Mouse (Mus musculus) forebrain, postnatal 0 days (tissue): ENCODE data around the gene Lrrc4c. TPM values are rescaled to one million over a fixed set of nuclear protein-coding genes. Genes with fewer than 3 reads are reported as not detected.

Experiments used
- ATAC-seq: fragments of 200-750 bp; cut with Nextera tagmentation; 2 replicates; pipeline ENCODE4 v1.8.0; 2017; ENCODE audit warnings: mild to moderate bottlenecking, moderate library complexity
- DNase-seq: peaks from one replicate; pipeline ENCODE4 v3.0.0-alpha.2; 2015
- H3K27ac ChIP-seq: fragments of 300-500 bp; sonication (generic); 2 replicates; pipeline ENCODE4 v1.5.1; 2014; ENCODE audit warnings: low read depth, mild to moderate bottlenecking, antibody characterized with exemption, low read length, moderate library complexity, mixed read lengths
- H3K27me3 ChIP-seq: fragments of 300-500 bp; sonication (generic); 2 replicates; pipeline ENCODE4 v1.6.1; 2014; ENCODE audit warnings: mild to moderate bottlenecking, low read length, mixed read lengths; ENCODE audit not compliant: insufficient read depth
- H3K36me3 ChIP-seq: fragments of 300-500 bp; sonication (generic); 2 replicates; pipeline ENCODE4 v1.6.1; 2014; ENCODE audit warnings: mild to moderate bottlenecking, moderate library complexity; ENCODE audit not compliant: insufficient read depth
- H3K4me1 ChIP-seq: fragments of 300-500 bp; sonication (generic); 2 replicates; pipeline ENCODE4 v1.6.1; 2014; ENCODE audit warnings: antibody characterized with exemption; ENCODE audit not compliant: insufficient read depth
- H3K4me2 ChIP-seq: fragments of 300-500 bp; sonication (generic); 2 replicates; pipeline ENCODE4 v1.6.1; 2014; ENCODE audit warnings: low read depth, mild to moderate bottlenecking, moderate library complexity
- H3K4me3 ChIP-seq: fragments of 300-500 bp; sonication (generic); 2 replicates; pipeline ENCODE4 v1.5.1; 2014; ENCODE audit warnings: low read depth, low read length, mixed read lengths
- H3K9ac ChIP-seq: fragments of 300-500 bp; sonication (generic); 2 replicates; pipeline ENCODE4 v1.6.1; 2014; ENCODE audit warnings: mild to moderate bottlenecking
- H3K9me3 ChIP-seq: fragments of 300-500 bp; sonication (generic); 2 replicates; pipeline ENCODE4 v1.6.1; 2016; ENCODE audit warnings: low read length
- CTCF ChIP-seq: sonication (generic); IDR thresholded peaks from 2 replicates; pipeline ENCODE4 v1.5.1; 2016; ENCODE audit warnings: antibody characterized with exemption, control low read depth, low read depth
- WGBS: fragments of 180-500 bp; shearing (Covaris S2); extraction: QIAGEN DNeasy Blood & Tissue Kit; methylation state at CpG from one replicate; pipeline ENCODE4 v1.1.7; 2014; 5-methylcytosine and 5-hydroxymethylcytosine counted together
- polyA plus RNA-seq: library from polyadenylated mRNA; unstranded; fragments of >200 nt; fragmentation: Nextera tagmentation; extraction: Ambion mirVana; gene quantifications from 2 replicates; pipeline ENCODE4 v1.2.1, GENCODE M21; 2015
- total RNA-seq: library from RNA; depleted of rRNA; stranded (reverse); fragments of >200 nt; gene quantifications from 2 replicates; pipeline ENCODE4 v1.2.3, GENCODE M21; 2014

Gene Lrrc4c
- total and polyA plus RNA-seq, 2 experiments from 2014 or later, result 39.9 to 60.7 TPM

DNA sequence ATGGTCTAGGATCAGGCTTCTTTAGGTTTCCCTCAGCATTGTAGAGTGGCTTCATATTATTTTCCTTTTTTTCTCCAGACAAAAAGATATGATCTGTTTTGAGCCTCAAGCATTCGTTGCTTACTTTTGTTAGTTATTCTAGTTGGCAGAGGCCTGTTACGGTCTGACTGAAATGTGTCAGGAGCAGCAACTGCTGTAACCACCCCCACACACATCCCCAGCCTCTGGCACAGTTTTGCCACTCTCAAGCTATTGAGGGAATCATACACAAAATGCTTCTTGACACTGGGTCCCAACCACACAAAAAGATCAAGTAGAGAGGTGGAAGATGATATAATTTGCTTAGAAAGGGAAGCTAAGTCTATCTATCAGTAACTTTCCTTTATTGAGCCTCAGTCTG is 1251.0 kb downstream of the Lrrc4c start:
- Histone ChIP-seq H3K4me3 (no peak overlapping the region), H3K36me3 (no peaks in the 10 kb centered on the region), H3K27ac (no peak overlapping the region), H3K4me1 (peaks cover 5% of the 10 kb centered on the region; the same call in 1 of the 2 replicates), H3K4me2 (no peak overlapping the region), H3K27me3 (no peaks in the 10 kb centered on the region), H3K9me3 (no peaks in the 10 kb centered on the region), H3K9ac (no peak overlapping the region)
- no peak for DNase-seq
- TF ChIP-seq CTCF, result no peak
- 59% methylated on average over 2 of the region's 2 CpGs for WGBS
- no peak for ATAC-seq

DNA sequence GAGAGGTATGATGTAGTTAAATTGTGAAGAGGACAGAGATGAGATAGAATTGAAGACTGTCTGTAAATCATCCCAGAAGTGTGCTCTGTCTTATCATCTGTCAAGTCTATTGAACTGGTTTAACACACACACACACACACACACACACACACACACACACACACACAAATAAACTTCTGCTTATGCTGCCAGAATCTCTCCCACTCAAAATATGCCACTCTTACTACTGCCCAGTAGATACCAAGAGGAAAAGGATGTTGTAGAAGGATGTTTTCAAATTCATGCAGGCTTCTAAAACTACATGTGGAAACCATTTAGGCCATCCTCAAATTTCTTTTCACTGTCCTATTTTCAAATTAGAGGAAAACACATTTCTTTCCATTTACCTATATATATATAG is 1257.0 kb downstream of the Lrrc4c start:
- H3K36me3 ChIP-seq, result no peaks in the 10 kb centered on the region
- no peaks in the 10 kb centered on the region for H3K27me3 ChIP-seq
- no peak overlapping the region for H3K4me2 ChIP-seq
- no peaks in the 10 kb centered on the region for H3K9me3 ChIP-seq
- no peak overlapping the region for H3K9ac ChIP-seq
- H3K4me1 ChIP-seq, result no peaks in the 10 kb centered on the region
- no peak for TF ChIP-seq CTCF
- H3K27ac ChIP-seq, result no peak overlapping the region
- no peak for ATAC-seq
- no peak for DNase-seq
- no peak overlapping the region for H3K4me3 ChIP-seq

DNA sequence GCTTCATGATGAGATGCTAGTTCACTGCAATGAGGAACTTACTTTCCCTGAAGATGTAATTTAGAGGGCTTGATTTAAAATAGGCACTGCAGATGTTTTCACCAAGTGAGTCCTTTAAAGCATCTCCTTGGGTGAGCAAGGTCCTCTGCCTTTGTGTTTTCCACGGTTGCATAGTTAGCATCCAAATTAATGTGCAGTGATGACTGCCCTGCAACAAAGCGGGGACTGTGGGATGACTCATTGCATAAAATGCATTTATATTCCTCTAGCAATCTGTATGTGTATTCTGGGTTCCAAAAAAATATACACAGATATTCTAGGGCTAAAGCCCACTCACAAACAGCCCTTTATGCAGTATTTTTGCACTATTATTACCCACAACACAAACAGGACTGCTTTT is 1263.2 kb downstream of the Lrrc4c start:
- Histone ChIP-seq H3K4me1 (no peaks in the 10 kb centered on the region), H3K4me2 (no peak overlapping the region), H3K9me3 (no peaks in the 10 kb centered on the region), H3K36me3 (no peaks in the 10 kb centered on the region), H3K4me3 (no peak overlapping the region), H3K9ac (no peak overlapping the region), H3K27ac (no peak overlapping the region), H3K27me3 (no peaks in the 10 kb centered on the region)
- DNase-seq (no peak), ATAC-seq (no peak)
- 26% methylated on average over 2 of the region's 2 CpGs for WGBS
- no peak for TF ChIP-seq CTCF

DNA sequence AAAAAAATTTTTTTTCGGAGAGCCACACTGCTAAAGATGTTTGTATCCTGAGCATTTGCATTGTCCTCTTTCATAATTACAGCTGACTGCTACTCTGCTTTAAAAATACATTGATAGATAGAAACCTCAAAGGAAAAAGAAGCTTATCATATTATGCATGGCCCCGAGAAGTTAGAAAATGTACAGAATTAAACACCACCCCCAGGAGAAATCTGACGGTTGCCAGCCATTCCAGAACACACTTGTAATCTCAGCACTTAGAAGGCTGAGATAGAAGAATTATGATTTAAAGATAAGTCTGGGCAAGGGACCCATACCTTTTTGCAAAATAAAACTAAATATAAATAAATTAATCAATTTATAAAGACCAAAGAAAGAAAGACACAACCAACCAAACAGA is 1268.4 kb downstream of the Lrrc4c start:
- Histone ChIP-seq H3K9ac (no peak overlapping the region), H3K4me2 (no peak overlapping the region), H3K27ac (no peak overlapping the region), H3K4me3 (no peak overlapping the region), H3K4me1 (no peaks in the 10 kb centered on the region), H3K27me3 (no peaks in the 10 kb centered on the region), H3K36me3 (no peaks in the 10 kb centered on the region), H3K9me3 (no peaks in the 10 kb centered on the region)
- TF ChIP-seq CTCF, result no peak
- ATAC-seq, result no peak
- no peak for DNase-seq
- WGBS, result 88% methylated on average over 3 of the region's 3 CpGs

DNA sequence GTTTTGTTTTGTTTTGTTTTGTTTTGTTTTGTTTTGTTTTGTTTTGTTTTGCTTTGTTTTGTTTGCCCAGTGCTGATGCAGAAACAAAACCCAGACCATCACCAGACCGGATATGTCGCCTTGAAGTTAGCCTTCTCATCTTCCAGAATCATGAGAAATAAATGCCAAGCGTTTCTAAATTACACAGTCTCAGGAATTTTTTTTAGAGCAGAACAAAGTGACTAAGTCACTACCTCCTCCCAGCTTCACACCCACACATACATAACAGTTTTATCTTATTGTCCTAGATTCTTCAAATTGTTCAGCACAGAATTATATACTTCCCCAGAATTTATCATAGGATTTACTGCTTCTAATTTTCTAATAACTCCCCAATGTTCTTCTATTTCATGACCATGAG is 1272.6 kb downstream of the Lrrc4c start:
- 88% methylated on average over 3 of the region's 3 CpGs for WGBS
- DNase-seq (no peak), ATAC-seq (no peak)
- Histone ChIP-seq H3K27me3 (no peaks in the 10 kb centered on the region), H3K4me2 (no peak overlapping the region), H3K27ac (no peak overlapping the region), H3K9me3 (no peaks in the 10 kb centered on the region), H3K4me3 (no peak overlapping the region), H3K9ac (no peak overlapping the region), H3K4me1 (no peaks in the 10 kb centered on the region), H3K36me3 (no peaks in the 10 kb centered on the region)
- no peak for TF ChIP-seq CTCF

DNA sequence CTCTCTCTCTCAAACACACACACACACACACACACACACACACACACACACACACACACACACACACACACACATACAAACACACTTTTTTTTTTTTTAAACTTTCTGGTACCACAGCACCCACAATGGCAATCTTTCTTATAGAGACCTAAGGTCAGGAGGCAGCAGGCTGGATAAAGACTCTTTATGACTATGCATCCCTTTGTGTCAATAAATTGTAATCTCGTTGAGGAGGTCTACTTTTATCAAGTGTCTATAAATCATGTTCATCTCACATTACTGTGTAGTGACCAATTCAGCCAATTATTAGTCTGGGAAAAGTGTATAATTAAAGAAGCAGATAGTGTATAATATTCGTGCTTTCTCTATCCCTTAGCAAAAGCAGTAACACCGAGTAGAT is 1286.2 kb downstream of the Lrrc4c start:
- Histone ChIP-seq H3K4me3 (no peak overlapping the region), H3K36me3 (no peaks in the 10 kb centered on the region), H3K9me3 (no peaks in the 10 kb centered on the region), H3K9ac (no peak overlapping the region), H3K27me3 (no peaks in the 10 kb centered on the region), H3K27ac (no peak overlapping the region), H3K4me2 (no peak overlapping the region), H3K4me1 (no peaks in the 10 kb centered on the region)
- WGBS, result 41% methylated on average over 3 of the region's 3 CpGs
- ATAC-seq (no peak), DNase-seq (no peak)
- no peak for TF ChIP-seq CTCF

DNA sequence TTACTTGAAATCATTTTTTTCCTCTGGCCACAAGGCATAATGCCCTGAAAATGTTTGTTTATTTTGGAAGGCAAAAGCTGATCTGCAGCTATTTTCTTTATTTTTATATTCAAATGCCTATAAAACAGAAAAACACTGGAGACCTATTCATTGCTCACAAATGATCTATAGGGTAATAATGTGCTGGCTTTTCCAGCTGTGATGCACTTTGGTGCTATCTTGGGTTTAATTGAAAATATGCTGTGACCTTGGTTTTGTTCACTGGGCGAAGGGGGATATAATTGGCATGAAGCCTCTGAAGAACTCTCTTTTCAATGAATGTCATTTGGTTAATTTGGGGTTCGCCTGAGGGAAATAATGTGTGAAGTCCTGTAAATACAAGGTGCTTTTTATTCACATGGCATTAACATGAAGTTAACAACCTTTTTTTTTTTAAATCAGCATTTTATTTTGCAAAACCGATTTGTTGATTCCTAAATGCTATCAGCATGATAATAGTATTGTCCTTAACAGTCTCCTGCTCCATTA is 1286.8 kb downstream of the Lrrc4c start:
- TF ChIP-seq CTCF, result no peak
- 13% methylated on average over 3 of the region's 3 CpGs for WGBS
- Histone ChIP-seq H3K9ac (no peak overlapping the region), H3K9me3 (no peaks in the 10 kb centered on the region), H3K4me2 (no peak overlapping the region), H3K4me3 (no peak overlapping the region), H3K4me1 (no peaks in the 10 kb centered on the region), H3K27me3 (no peaks in the 10 kb centered on the region), H3K36me3 (no peaks in the 10 kb centered on the region), H3K27ac (no peak overlapping the region)
- ATAC-seq (no peak), DNase-seq (no peak)

DNA sequence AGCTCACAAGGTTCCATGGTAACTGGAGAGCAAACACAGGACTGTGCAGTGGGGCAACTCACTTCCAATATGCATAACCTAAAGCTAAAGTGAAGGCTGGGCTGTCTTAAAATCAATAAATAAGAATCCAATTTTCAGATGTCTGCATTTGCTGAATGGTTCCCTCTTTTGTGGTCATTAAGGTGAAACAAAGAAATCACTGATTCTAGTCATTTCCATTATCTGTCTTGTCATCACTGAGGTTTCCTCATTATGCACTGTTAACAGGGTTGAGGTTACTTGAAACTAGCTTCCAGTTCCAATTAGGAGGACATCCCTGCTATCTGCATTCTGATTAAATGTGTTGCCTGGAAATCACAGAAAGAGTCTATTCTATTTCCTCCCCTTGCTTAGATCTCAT is 1291.5 kb downstream of the Lrrc4c start:
- H3K4me2 ChIP-seq, result no peak overlapping the region
- no peaks in the 10 kb centered on the region for H3K27me3 ChIP-seq
- no peak overlapping the region for H3K27ac ChIP-seq
- ATAC-seq (no peak), DNase-seq (no peak)
- TF ChIP-seq CTCF, result no peak
- H3K9ac ChIP-seq, result no peak overlapping the region
- no peaks in the 10 kb centered on the region for H3K4me1 ChIP-seq
- no peaks in the 10 kb centered on the region for H3K9me3 ChIP-seq
- no peak overlapping the region for H3K4me3 ChIP-seq
- H3K36me3 ChIP-seq, result no peaks in the 10 kb centered on the region
